Mouse (Mus musculus) layer of hippocampus, adult 9-11 months (tissue): ENCODE data around the gene Slc35e3.
"Not testable (repeated sequence)": the region's sequence is repeated elsewhere in the genome, so short reads cannot be mapped to it uniquely, and the experiment has no call there.

Experiments used
- DNase-seq: peaks from one replicate; pipeline ENCODE4 v3.0.0; 2022

The Slc35e3 gene

DNA sequence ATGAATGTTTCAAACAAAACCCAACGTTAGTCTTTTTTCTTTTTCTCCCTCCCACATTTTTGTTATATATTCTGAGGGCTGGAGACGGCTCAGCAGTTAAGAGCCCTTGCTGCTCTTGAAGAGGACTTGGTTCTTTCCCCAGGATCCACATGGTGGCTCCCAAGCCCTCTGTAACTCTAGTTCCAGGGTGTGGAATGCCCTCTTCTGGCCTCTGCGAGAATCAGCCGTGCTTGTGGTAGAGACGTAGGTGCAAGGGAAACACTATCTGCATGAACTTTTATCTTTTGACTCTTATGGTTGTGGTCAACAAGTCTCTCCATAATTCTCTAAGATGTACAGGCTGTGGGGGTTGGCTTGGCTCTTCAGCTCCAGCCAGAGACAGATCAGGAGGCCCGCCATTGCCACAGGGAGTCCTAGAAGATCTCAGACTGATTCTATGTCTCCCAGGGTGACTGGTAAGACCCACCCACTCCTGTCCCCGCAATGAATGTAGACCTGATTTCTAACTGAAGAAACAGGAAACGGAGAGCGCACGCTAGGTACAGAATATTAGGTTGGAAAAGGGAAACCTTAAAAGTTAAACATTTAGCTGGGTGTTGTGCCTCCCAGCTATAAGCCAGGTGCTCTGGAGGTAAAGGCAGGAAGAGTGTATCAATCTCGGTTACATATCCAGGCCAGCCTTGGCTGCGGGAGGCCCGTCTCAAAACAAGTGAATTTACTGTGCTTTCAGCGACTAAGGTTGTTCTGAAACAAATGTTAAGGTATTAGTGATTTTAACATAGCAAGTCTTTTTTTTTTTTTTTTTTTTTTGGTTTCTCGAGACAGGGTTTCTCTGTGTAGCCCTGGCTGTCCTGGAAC lies 14.7 kb downstream of the Slc35e3 start:
- peak; percentile 52 for DNase-seq

DNA sequence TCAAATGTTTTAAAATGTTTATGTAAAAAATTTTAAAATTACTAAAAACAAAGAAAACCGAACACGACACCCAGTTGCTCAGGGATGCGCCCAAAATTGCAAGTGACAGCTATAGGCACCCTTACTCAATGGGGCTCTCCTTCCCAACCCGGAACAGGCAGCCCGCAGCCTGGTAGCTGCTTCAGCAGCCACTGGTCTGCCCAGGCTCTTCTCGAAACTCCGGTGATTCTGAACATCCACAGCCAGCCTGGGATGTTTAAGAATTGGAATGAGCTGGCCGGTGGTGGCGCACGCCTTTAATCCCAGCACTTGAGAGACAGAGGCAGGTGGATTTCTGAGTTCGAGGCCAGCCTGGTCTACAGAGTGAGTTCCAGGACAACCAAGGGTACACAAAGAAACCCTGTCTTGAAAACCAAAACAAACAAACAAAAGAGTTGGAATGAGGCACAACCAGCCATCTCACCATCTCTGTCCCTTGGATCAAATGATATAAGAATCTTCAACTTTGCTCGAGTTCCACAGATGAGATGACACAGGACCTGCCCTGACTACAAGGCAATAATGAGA lies 15.4 kb downstream of the Slc35e3 start:
- DNase-seq = no peak

DNA sequence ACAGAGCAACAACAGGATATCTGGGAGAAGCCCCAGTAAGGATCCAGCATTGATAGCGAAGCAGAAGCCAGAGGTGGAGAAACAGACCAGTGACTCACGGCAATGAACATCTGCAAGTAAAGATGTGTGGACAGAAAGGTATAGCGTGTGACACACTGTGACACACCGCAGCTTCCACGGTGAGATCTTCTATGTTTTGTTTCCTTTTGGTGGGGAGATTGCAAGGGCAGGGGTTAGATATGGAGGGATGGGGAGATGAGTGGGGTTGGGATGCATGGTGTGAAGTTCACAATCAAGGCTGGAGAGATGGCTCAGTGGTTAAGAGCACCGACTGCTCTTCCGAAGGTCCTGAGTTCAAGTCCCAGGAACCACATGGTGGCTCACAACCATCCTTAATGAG lies 16.0 kb downstream of the Slc35e3 start:
- DNase-seq = no peak

DNA sequence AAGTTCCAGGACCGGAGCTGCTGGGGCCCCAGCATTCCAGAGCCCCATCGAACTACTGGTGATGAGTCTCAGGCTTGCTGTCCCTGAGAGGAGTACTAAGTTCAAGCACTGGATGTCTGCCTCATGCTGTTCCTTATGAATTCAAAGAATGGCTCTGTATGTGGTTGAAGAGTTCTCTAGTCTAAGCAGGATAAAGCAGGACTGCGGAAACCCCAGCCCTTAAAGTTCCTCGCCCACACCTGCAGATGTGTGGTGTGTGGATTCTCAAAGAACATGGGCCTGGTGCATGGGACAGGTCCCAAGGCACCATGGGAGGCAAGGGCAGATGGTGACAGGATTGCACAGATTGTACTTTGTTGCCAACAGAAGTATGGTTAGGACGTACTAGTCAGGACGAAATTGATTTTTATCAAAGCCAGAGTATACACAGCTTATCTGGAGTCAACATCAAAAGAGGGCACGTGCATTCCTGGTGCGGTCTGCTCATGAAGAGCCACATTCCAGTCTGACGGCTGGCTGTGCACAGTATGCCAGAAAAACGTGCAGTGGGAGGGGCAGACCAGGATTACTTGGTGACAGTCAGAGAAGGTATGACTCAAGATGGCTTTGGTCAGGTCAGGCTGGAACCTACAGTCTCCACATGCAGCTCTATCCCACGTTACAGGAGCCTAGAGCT lies 16.9 kb downstream of the Slc35e3 start:
- no peak for DNase-seq

DNA sequence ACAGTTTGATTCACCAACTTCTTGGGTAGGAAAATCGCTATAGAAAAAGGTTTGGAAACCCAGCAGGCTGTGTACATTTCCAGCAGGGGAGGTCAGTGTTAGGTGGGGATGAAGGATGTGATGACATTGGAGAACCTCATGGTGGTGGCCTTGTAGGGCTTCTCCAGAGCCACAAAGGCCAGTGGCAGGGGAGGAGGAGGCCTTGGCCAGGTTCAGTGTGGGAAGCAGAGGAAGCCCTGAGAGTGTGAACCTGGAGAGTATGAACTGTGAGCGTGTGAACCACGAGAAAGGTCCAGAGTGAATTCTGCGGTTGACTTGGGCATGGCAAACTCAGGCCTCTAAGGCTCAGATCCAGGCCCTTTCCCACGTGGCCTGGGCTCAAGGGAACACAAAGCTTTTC lies 17.6 kb downstream of the Slc35e3 start:
- no peak for DNase-seq

DNA sequence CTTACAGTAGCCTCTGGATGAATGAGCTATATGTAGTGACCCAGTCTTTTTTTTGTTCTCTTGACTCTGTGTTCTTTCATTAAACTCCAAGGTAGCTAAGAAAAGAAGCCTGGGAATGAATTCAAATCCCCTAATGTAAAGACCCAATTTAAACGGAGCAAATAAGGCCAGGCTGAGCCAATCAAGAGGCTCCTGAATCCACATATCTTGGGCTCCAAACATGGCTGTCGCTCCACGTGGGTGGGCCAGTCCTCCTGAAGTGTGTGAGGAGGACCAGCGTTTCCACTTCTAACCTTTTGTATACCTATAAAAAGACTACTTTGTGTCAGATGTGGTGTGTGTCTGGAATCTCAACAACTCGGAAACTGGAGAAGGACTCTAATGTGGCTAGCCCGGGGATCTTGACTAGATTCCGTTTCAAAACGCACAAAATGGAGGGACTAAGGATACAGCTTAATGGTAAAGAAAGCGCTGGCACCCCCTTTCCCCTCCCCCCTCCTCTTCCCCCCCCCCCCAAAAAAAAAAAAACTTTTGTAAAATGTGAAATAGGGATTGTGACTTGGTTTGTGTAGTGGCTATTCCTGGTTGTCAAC lies 18.6 kb downstream of the Slc35e3 start:
- DNase-seq = no peak

DNA sequence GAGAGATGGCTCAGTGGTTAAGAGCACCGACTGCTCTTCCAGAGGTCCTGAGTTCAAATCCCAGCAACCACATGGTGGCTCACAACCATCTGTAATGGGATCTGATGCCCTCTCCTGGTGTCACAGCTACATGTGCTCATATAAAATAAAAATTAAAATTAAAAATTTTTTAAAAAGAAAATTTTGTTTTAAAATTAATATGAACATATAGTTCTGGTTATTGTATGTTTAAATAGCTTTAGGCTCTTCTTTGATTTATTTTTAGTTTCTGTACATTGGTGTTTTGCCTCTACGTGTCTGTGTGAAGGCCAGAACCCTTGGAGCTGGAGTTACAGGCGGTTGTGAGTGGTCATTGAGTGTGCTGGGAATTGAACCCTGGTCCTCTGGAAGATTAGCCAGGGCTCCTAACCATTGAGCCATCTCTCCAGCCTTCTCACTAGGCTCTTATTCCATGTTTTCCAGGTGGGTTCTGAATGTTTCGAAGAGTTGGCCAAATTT lies 19.2 kb downstream of the Slc35e3 start:
- DNase-seq = no peak

DNA sequence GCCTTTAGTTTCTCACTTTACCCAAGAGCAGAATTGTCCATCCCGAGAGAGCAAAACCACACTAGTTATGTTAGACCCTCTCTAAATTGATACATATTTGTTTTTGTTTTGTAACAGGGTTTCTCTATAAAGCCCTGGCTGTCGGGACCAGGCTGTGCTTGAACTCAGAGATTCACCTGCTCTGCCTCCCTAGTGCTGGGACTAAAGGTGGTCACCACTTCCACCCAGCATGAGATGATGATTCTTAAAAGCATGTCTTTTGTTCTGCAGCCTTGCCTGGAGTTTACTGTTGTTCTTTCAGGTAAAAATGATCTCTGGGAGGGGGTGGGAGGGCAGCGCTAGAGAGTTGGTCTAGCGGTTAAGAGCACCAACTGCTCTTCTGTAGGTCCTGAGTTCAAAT lies 19.8 kb downstream of the Slc35e3 start:
- DNase-seq = no peak

DNA sequence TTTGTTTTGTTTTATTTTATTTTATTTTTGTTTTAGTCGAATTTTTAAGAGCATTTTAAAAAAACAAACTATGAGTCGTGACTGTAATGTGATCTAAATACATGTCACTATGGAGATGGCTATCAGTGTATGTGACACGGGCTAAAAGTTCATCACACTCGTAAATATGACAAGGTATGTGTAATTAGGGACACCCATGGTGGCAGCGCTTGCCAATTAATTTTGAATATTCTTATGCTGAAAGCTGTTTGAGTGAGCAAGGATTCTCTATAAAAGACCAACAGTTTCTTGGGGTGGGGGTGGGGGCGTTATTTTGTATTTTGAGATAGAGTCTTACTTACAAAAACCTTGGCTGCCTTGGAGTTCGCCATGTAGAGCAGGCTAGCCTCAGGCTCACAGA lies 20.5 kb downstream of the Slc35e3 start:
- DNase-seq = no peak

DNA sequence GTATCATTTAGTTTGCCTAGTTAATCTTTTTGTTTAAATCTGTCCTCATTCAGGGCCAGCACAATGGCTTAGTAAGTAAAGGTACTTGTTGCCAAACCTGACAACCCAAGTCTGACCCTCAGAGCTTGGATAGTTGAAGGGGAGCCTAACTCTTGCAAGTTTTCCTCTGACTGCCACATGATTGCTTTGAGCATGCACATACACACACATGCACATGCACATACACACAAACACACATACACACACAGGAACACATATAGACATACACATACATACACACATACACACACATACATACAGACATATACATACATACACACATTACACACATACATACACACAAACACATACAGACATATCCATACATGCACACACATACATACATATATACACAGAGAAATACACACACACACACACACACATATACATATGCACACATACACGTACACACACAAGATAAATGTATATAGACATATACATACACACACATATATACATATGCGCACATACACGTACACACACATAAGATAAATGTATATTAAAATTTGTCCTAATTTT lies 21.3 kb downstream of the Slc35e3 start:
- no peak for DNase-seq

DNA sequence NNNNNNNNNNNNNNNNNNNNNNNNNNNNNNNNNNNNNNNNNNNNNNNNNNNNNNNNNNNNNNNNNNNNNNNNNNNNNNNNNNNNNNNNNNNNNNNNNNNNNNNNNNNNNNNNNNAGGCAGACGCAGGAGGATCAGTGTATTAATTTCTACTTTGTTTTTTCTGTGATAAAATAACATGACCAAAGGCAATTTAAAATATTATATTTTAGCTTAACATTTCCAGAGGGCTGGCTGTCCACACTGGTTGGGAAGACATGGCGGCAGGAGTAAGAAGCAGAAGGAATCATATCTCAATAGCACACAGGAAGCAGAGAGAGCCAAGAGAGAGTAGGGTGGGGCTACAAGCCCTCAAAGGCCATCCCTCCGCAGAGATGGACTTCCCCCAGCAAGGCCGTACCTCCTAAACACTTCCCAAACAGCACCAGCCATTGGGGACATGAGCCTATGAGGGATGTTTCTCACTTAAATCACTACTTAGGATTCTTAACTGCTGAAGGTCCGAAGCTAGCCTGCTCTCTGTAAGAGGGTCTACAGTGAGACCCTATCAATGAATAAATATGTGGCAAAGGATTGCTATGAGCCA lies 21.9 kb downstream of the Slc35e3 start:
- DNase-seq = no peak

DNA sequence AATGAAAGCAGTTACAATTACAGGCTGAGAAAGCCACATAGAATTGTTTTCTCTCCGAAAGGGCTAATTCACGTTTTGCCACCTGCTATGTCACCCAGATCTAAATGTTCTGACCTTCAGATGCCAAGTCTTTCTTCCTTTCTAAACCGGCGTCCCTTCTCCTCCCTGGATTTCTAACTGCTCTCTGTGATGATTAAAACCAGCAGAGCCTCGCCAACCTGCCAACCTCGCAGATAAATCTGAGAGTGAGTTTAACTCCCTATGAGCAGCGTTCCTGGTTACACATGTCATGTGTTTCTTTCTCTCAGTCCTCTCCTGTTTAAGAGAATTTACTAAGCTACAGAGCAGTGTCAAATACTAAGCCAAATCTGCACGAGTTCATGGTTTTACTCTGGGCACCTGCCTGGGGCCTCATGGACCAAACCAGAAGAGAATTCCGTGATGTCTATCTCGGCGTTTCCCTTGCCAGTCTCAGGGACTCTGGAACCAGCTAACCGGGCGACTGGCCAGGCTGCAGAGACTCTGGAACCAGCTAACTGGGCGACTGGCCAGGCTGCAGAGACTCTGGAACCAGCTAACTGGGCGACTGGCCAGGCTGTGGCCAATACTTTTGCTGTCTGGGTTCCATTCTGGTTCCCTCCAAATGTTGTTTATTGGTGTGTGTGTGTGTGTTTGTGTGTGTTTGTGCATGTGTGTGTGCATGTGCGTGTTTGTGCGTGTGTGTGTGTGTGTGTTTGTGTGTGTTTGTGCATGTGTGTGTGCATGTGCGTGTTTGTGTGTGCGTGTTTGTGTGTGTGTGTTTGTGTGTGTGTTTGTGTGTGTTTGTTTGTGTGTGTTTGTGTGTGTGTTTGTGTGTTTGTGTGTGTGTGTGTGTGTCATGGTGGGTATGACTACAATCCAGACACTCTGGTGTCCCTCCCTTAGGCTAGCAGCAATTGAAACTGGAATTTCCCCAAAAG lies 27.7 kb downstream of the Slc35e3 start:
- peak; percentile 30 for DNase-seq

DNA sequence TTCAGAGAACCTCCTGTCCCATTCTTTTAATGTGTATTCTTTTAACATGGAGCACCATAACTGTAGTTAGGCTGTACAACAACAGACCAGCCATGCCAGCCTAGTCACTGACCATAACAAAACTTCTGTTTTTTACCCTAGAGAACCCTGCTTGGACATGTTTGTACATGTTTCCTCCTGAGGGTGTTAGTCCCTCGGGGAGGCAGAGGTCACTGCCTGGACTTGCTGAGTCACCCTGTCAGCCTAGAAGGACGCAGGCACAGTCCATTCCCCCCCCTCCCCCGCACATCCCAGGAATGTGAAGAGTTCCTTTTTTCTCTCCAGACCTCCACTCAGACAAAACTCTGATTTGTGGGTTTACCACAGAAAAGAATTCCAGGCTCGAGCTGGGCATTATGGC lies 28.6 kb downstream of the Slc35e3 start:
- no peak for DNase-seq

DNA sequence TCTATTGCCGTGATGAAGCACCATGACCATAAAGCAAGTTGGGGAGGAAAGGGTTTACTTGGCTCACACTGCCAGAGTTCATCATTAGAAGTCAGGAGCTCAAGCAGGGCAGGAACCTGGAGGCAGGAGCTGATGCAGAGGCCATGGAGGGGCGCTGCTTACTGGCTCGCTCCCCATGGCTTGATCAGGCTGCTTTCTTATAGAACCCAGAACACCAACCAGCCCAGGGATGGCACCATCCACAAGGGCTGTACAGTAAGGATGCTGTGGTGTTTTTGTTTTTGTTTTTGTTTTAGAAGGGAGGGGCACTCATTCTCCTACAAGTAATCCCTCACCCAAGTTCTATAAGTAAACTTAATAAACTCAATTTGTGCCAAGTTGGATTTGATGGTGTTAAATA lies 29.5 kb downstream of the Slc35e3 start:
- no peak for DNase-seq

DNA sequence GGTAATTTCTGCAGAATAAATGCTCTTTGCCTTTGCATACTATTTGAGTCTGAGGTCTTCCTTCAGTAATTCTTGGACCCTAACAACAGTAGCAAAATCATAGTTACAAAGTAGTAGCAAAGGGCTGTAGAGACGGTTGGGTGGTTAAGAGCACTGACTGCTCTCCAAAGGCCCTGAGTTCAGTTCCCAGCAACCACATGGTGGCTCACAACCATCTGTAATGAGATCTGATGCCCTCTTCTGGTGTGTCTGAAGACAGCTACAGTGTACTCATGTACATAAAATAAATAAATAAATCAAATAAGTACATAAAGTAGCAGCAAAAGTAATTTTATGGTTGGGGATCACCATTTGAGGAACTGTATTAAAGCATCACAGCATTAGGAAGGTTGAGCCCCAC lies 30.5 kb downstream of the Slc35e3 start:
- DNase-seq = not testable (repeated sequence)

DNA sequence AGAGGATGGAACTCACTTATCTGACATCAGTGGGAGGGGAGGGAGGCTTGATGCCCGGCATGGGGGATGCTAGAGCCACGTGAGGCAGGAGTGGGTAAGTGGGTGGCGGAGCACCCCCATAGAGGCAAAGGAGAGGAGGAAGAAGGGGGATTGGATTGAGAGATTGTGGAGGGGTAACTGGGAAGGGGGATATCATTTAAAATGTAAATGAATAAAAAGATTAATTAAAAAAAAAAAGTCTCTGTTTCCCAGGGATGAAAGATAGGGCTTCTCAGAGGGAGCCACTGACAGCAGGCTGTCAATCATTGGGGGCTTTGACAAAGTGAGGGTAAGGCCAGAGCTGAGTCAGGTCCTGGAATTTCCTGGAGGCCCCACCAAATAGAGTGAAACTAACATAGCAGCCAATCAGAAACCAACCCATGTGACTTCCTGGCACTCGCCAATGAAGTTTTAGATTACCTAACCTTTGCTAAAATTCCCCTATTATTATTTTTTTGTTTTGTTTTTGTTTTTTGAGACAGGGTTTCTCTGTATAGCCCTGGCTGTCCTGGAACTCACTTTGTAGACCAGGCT lies 31.2 kb downstream of the Slc35e3 start:
- no peak for DNase-seq

DNA sequence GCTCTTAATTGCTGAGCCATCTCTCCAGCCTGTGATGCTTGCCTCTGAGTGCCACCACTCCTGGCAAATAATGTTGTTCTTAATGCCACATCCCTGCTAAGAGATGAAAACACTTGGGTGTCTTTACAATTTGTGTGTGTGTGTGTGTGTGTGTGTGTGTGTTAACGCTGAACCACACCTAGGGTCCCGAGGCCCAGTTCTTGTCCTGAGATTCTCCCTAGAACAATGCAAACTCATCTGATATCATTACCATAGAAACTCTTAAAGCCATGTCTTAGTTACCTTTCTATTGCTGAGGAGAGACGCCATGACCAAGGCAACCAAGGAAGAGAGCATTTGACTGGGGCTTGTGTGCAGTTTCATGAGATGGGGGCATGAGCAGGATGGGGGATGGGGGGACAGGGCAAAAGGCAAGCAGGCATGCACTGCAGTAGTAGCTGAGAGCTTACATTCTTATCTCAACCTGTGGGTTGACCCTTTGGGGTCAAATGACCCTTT lies 32.1 kb downstream of the Slc35e3 start:
- no peak for DNase-seq

DNA sequence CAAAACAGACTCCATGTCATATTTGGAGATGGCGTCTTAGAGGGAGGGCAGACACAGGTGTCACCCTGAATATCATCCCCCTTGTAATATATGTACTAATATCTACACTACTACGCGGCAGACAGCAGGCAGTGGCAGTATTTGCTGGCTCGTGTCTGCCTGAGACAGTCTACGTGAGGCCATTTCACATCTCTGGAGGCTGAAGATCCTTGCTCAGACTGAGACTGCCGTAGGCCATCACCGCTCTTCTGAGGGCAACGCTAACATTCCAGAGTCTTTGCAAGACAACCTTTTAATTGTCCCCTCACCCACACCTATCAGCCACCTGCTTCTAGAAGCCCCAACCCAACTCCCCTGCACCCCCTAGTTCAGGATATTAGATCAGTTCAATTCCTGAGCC lies 32.7 kb downstream of the Slc35e3 start:
- DNase-seq = no peak

DNA sequence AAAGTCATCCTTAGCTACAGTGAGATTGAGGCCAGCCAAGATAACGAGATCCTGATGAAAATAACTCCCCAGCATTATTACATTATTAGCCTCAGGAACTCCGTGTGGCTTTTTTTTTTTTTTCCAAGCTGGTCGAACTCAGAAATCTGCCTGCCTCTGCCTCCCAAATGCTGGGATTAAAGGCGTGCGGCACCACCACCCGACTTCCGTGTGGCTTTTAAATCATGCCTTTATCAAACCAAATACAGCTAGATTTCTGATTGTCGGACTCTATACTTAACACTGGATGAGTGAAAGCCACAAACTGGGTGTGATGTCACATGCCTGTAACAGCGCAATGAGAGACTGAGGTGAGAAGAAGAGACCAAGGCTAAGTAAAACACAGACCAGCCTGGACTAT lies 33.3 kb downstream of the Slc35e3 start:
- no peak for DNase-seq

DNA sequence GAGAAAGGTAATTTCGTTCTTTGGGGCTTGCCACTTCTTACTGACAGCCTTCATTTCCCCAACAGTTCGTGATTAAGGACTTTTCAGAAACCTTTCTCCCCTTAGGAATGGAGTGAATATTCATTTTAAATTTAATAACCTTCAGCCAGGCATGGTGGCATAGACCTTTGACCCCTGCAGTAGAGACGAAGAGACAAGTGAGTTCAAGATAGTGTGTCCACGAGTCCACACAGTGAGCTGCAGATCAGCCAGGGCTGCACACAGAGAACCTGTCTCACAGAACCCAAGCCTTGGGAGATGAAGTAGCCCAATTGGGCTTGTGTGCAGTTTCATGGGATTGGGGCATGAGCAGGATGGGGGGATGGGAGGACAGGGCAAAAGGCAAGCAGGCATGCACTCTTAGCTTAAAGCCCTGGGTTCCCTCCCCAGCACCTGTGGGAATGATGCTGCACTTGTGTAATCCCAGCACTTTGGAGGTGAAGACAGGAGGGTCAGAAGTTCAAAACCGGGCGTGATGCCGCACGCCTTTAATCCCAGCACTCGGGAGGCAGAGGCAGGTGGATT lies 33.9 kb downstream of the Slc35e3 start:
- no peak for DNase-seq

DNA sequence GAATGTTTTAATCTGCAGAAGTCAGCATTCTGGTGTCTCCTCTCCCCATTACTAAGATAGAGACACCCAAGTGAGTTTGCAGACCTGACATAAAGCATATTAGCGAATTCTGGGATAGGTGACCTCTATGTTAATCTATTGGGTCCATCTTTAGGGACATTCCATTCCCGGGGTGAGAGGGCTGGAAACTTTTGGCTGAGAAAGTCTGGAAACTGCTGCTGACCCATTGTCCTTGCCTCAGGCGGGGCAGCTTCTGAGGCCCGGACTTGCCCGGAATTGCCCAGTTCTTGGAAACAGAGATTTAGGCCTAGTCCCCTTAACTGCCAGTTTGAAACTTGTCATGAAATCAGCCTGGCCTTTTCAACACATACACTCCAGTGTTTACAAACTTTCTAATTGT lies 34.8 kb downstream of the Slc35e3 start:
- no peak for DNase-seq
